Mouse (Mus musculus): ENCODE measurements around the gene Il10rb.
A peak's percentile ranks its signal among the peaks of the same experiment; 100 is the strongest.

Il10rb gene

GRCm38 (mm10) chr16:91405640-91406584 lies at the start of gene Il10rb:
Gene Il10rb (plus strand): TSS chr16:91406164.
- peak; percentile 46 for DNase-seq (ENCODE audit: low read depth, low spot score)

- DNase-seq (ENCODE audit: low read depth, low spot score): no peak
Observed at GRCm38 (mm10) chr16:91356760-91357525, 49.0 kb upstream of the Il10rb start.

- no peak for DNase-seq (ENCODE audit: low read depth, low spot score)
Observed at GRCm38 (mm10) chr16:91357526-91357900, 48.5 kb upstream of the Il10rb start.

- peak; percentile 78 for DNase-seq (ENCODE audit: low read depth, low spot score)
Observed at GRCm38 (mm10) chr16:91358555-91358954, 47.4 kb upstream of the Il10rb start.

GRCm38 (mm10) chr16:91359531-91359930 lies 46.4 kb upstream of the Il10rb start:
- DNase-seq (ENCODE audit: low read depth, low spot score): no peak

- DNase-seq (ENCODE audit: low read depth, low spot score): no peak
Observed at GRCm38 (mm10) chr16:91360162-91360561, 45.8 kb upstream of the Il10rb start.

- DNase-seq (ENCODE audit: low read depth, low spot score): no peak
Observed at GRCm38 (mm10) chr16:91362006-91362405, 44.0 kb upstream of the Il10rb start.

- no peak for DNase-seq (ENCODE audit: low read depth, low spot score)
Observed at GRCm38 (mm10) chr16:91362616-91363272, 43.2 kb upstream of the Il10rb start.

- DNase-seq (ENCODE audit: low read depth, low spot score): no peak
Observed at GRCm38 (mm10) chr16:91363483-91363882, 42.5 kb upstream of the Il10rb start.

GRCm38 (mm10) chr16:91366567-91366966 lies 39.4 kb upstream of the Il10rb start:
- no peak for DNase-seq (ENCODE audit: low read depth, low spot score)

GRCm38 (mm10) chr16:91367066-91367465 lies 38.9 kb upstream of the Il10rb start:
- no peak for DNase-seq (ENCODE audit: low read depth, low spot score)

GRCm38 (mm10) chr16:91372577-91373472 lies 33.1 kb upstream of the Il10rb start, which contains the start of gene Ifnar2:
Gene Ifnar2 (plus strand): TSS chr16:91372783.
- peak; percentile 78 for DNase-seq (ENCODE audit: low read depth, low spot score)

GRCm38 (mm10) chr16:91373473-91374252 lies 32.3 kb upstream of the Il10rb start:
- DNase-seq (ENCODE audit: low read depth, low spot score): no peak

- no peak for DNase-seq (ENCODE audit: low read depth, low spot score)
Observed at GRCm38 (mm10) chr16:91374253-91374634, 31.7 kb upstream of the Il10rb start.

- no peak for DNase-seq (ENCODE audit: low read depth, low spot score)
Observed at GRCm38 (mm10) chr16:91376701-91377100, 29.3 kb upstream of the Il10rb start.

- DNase-seq (ENCODE audit: low read depth, low spot score): no peak
Observed at GRCm38 (mm10) chr16:91378431-91378986, 27.5 kb upstream of the Il10rb start.

- DNase-seq (ENCODE audit: low read depth, low spot score): peak; percentile 66
Observed at GRCm38 (mm10) chr16:91378991-91379390, 27.0 kb upstream of the Il10rb start.

- no peak for DNase-seq (ENCODE audit: low read depth, low spot score)
Observed at GRCm38 (mm10) chr16:91379412-91379811, 26.6 kb upstream of the Il10rb start.

GRCm38 (mm10) chr16:91380151-91380550 lies 25.8 kb upstream of the Il10rb start:
- DNase-seq (ENCODE audit: low read depth, low spot score): no peak

- no peak for DNase-seq (ENCODE audit: low read depth, low spot score)
Observed at GRCm38 (mm10) chr16:91381606-91382005, 24.4 kb upstream of the Il10rb start.

Measured in R1 (cell line).